Mouse (Mus musculus) ES-E14 (cell line): ENCODE data around the gene Spata21.
"Not testable (repeated sequence)": the region's sequence is repeated elsewhere in the genome, so short reads cannot be mapped to it uniquely, and the experiment has no call there.

Source experiments
- CHD2 ChIP-seq: IDR thresholded peaks from 2 replicates; pipeline ENCODE4 v1.6.1; 2014; ENCODE audit warnings: mild to moderate bottlenecking, low read depth, low read length, inconsistent platforms
- ZC3H11A ChIP-seq: IDR thresholded peaks from 2 replicates; pipeline ENCODE4 v1.6.1; 2012; ENCODE audit warnings: low read depth, mild to moderate bottlenecking, inconsistent platforms, low read length, borderline replicate concordance

- not testable (repeated sequence) for TF ChIP-seq CHD2, ZC3H11A
Observed at GRCm38 (mm10) chr4:141137740-141138139, 49.6 kb downstream of the Spata21 start.
